Mouse (Mus musculus) embryonic facial prominence, embryonic 13.5 days (tissue): ENCODE data around the gene Bcl7c. TPM values are rescaled to one million over a fixed set of nuclear protein-coding genes. Genes with fewer than 3 reads are reported as not detected.
"Not testable (repeated sequence)": the region's sequence is repeated elsewhere in the genome, so short reads cannot be mapped to it uniquely, and the experiment has no call there.

Source experiments
- ATAC-seq: fragments of 200-750 bp; cut with Nextera tagmentation; 2 replicates; pipeline ENCODE4 v1.8.0; 2017; ENCODE audit warnings: low read depth; ENCODE audit not compliant: insufficient number of reproducible peaks, insufficient read depth, low FRiP score, low TSS enrichment
- H3K27ac ChIP-seq: fragments of 300-500 bp; sonication (generic); 2 replicates; pipeline ENCODE4 v1.5.1; 2015; ENCODE audit warnings: moderate library complexity, mild to moderate bottlenecking, inconsistent platforms
- H3K27me3 ChIP-seq: fragments of 300-500 bp; sonication (generic); 2 replicates; pipeline ENCODE4 v1.6.1; 2015; ENCODE audit warnings: mild to moderate bottlenecking, inconsistent platforms
- H3K36me3 ChIP-seq: fragments of 300-500 bp; sonication (generic); 2 replicates; pipeline ENCODE4 v1.6.1; 2015; ENCODE audit warnings: mild to moderate bottlenecking, inconsistent platforms
- H3K4me1 ChIP-seq: fragments of 300-500 bp; sonication (generic); 2 replicates; pipeline ENCODE4 v1.6.1; 2015; ENCODE audit warnings: inconsistent platforms
- H3K4me2 ChIP-seq: fragments of 300-500 bp; sonication (generic); 2 replicates; pipeline ENCODE4 v1.6.1; 2015; ENCODE audit warnings: moderate library complexity, mild to moderate bottlenecking, inconsistent platforms
- H3K4me3 ChIP-seq: fragments of 300-500 bp; sonication (generic); 2 replicates; pipeline ENCODE4 v1.5.1; 2015; ENCODE audit warnings: mild to moderate bottlenecking, inconsistent platforms
- H3K9ac ChIP-seq: fragments of 300-500 bp; sonication (generic); 2 replicates; pipeline ENCODE4 v1.6.1; 2015; ENCODE audit warnings: mild to moderate bottlenecking, inconsistent platforms
- H3K9me3 ChIP-seq: fragments of 300-500 bp; sonication (generic); 2 replicates; pipeline ENCODE4 v1.6.1; 2016; ENCODE audit warnings: inconsistent platforms
- WGBS: fragments of 180-500 bp; shearing (Covaris S2); methylation state at CpG from one replicate; pipeline ENCODE4 v1.1.7; 2015; ENCODE audit warnings: mixed read lengths; 5-methylcytosine and 5-hydroxymethylcytosine counted together
- polyA plus RNA-seq: library from polyadenylated mRNA; unstranded; fragments of >200 nt; fragmentation: Nextera tagmentation; extraction: Ambion mirVana; gene quantifications from 2 replicates; pipeline ENCODE4 v1.2.1, GENCODE M21; 2015

Gene Bcl7c
- polyA plus RNA-seq, 1 experiment from 2014 or later: 96.8 TPM

GRCm38 (mm10) chr7:127745652-127746493, 37.1 kb upstream of the Bcl7c start:
- under 1% methylated on average over 38 of the region's 39 CpGs for WGBS
- peak overlapping the region; percentile 92 for H3K27ac ChIP-seq
- H3K27me3 ChIP-seq: no peaks in the 10 kb centered on the region
- peaks cover 27% of the 10 kb centered on the region for H3K4me1 ChIP-seq
- peak overlapping the region; percentile 93 for H3K9ac ChIP-seq
- H3K36me3 ChIP-seq: peaks cover 32% of the 10 kb centered on the region
- H3K4me3 ChIP-seq: peak overlapping the region; percentile 88
- ATAC-seq: peak; percentile 84
- no peaks in the 10 kb centered on the region for H3K9me3 ChIP-seq
- peak overlapping the region; percentile 85 for H3K4me2 ChIP-seq

- no peaks in the 10 kb centered on the region for H3K9me3 ChIP-seq
- peaks cover 26% of the 10 kb centered on the region for H3K4me1 ChIP-seq
- peak overlapping the region; percentile 88 for H3K4me3 ChIP-seq
- peak overlapping the region; percentile 85 for H3K4me2 ChIP-seq
- peak overlapping the region; percentile 93 for H3K9ac ChIP-seq
- H3K36me3 ChIP-seq: peaks cover 25% of the 10 kb centered on the region
- H3K27ac ChIP-seq: peak overlapping the region; percentile 92
- H3K27me3 ChIP-seq: no peaks in the 10 kb centered on the region
- ATAC-seq: peak; percentile 82
- WGBS: under 1% methylated on average over 19 of the region's 19 CpGs
These were observed 36.5 kb upstream of the Bcl7c start for GRCm38 (mm10) chr7:127745251-127745651.

GRCm38 (mm10) chr7:127744366-127745045, 35.8 kb upstream of the Bcl7c start, which contains the start of gene Fbxl19:
Gene Fbxl19 (plus strand): TSS chr7:127744543.
- Histone ChIP-seq H3K4me3 (peak within 1 kb of the TSS; percentile 88), H3K27me3 (no peaks in the 10 kb centered on the region), H3K4me2 (peak within 1 kb of the TSS; percentile 85), H3K9me3 (no peaks in the 10 kb centered on the region), H3K9ac (peak within 1 kb of the TSS; percentile 93), H3K27ac (peak within 1 kb of the TSS; percentile 92), H3K36me3 (peaks cover 18% of the 10 kb centered on the region), H3K4me1 (peaks cover 23% of the 10 kb centered on the region)
- under 1% methylated on average over 26 of the region's 26 CpGs for WGBS
- no peak for ATAC-seq

GRCm38 (mm10) chr7:127732066-127732465, 23.3 kb upstream of the Bcl7c start, which contains the start of gene Ctf2:
Gene Ctf2 (minus strand): TSS chr7:127732166.
- not testable (repeated sequence) for H3K27me3 ChIP-seq, H3K9me3 ChIP-seq, H3K27ac ChIP-seq, ATAC-seq, H3K36me3 ChIP-seq, H3K9ac ChIP-seq, H3K4me3 ChIP-seq, H3K4me1 ChIP-seq, H3K4me2 ChIP-seq
- no CpG with 5 or more reads among the region's 5 CpGs for WGBS

- Histone ChIP-seq H3K4me2 (no peak overlapping the region), H3K4me1 (no peaks in the 10 kb centered on the region), H3K4me3 (no peak overlapping the region), H3K27me3 (no peaks in the 10 kb centered on the region), H3K9ac (no peak overlapping the region), H3K36me3 (no peaks in the 10 kb centered on the region), H3K27ac (no peak overlapping the region), H3K9me3 (no peaks in the 10 kb centered on the region)
- 74% methylated on average over 4 of the region's 4 CpGs for WGBS
- no peak for ATAC-seq
These were observed 21.4 kb upstream of the Bcl7c start for GRCm38 (mm10) chr7:127730170-127730569.

- H3K36me3 ChIP-seq: no peaks in the 10 kb centered on the region
- H3K4me2 ChIP-seq: no peak overlapping the region
- 82% methylated on average over 7 of the region's 7 CpGs for WGBS
- H3K27me3 ChIP-seq: no peaks in the 10 kb centered on the region
- no peak overlapping the region for H3K9ac ChIP-seq
- ATAC-seq: no peak
- no peak overlapping the region for H3K27ac ChIP-seq
- H3K4me1 ChIP-seq: no peaks in the 10 kb centered on the region
- no peak overlapping the region for H3K4me3 ChIP-seq
- no peaks in the 10 kb centered on the region for H3K9me3 ChIP-seq
These were observed 19.2 kb upstream of the Bcl7c start for GRCm38 (mm10) chr7:127727898-127728297.

- H3K27ac ChIP-seq: no peak overlapping the region
These were observed 17.2 kb upstream of the Bcl7c start for GRCm38 (mm10) chr7:127725924-127726323.

GRCm38 (mm10) chr7:127725490-127725889, 16.8 kb upstream of the Bcl7c start:
- H3K27ac ChIP-seq: no peak overlapping the region
- H3K36me3 ChIP-seq: no peaks in the 10 kb centered on the region
- no peaks in the 10 kb centered on the region for H3K4me1 ChIP-seq
- no peak overlapping the region for H3K4me3 ChIP-seq
- 38% methylated on average over 2 of the region's 2 CpGs for WGBS
- 0 out of 2 replicates have a peak overlapping the region, but pooled peaks have one; percentile 46 for H3K9ac ChIP-seq
- H3K27me3 ChIP-seq: no peaks in the 10 kb centered on the region
- no peak for ATAC-seq
- H3K4me2 ChIP-seq: no peak overlapping the region
- H3K9me3 ChIP-seq: no peaks in the 10 kb centered on the region

More at GRCm38 (mm10) chr7:127725924-127726323, 17.2 kb upstream of the Bcl7c start:
- Histone ChIP-seq H3K27me3 (no peaks in the 10 kb centered on the region), H3K9me3 (no peaks in the 10 kb centered on the region), H3K9ac (0 out of 2 replicates have a peak overlapping the region, but pooled peaks have one; percentile 46), H3K36me3 (no peaks in the 10 kb centered on the region), H3K4me2 (no peak overlapping the region), H3K4me1 (no peaks in the 10 kb centered on the region), H3K4me3 (no peak overlapping the region)
- no peak; the same call in 1 of the 2 replicates for ATAC-seq
- WGBS: 47% methylated on average over 6 of the region's 6 CpGs

- WGBS: 94% methylated on average over 6 of the region's 6 CpGs
- H3K27me3 ChIP-seq: no peaks in the 10 kb centered on the region
- ATAC-seq: no peak
- peaks cover 27% of the 10 kb centered on the region for H3K36me3 ChIP-seq
- H3K4me3 ChIP-seq: no peak overlapping the region
- no peak overlapping the region for H3K4me2 ChIP-seq
- no peak overlapping the region for H3K27ac ChIP-seq
- H3K9me3 ChIP-seq: no peaks in the 10 kb centered on the region
- H3K9ac ChIP-seq: no peak overlapping the region
- peaks cover 14% of the 10 kb centered on the region for H3K4me1 ChIP-seq
These were observed 10.5 kb upstream of the Bcl7c start for GRCm38 (mm10) chr7:127719258-127719657.

- Histone ChIP-seq H3K9me3 (no peaks in the 10 kb centered on the region), H3K27me3 (no peaks in the 10 kb centered on the region), H3K4me3 (no peak overlapping the region), H3K9ac (no peak overlapping the region), H3K27ac (no peak overlapping the region), H3K4me1 (peaks cover 22% of the 10 kb centered on the region), H3K4me2 (no peak overlapping the region), H3K36me3 (peaks cover 27% of the 10 kb centered on the region)
- WGBS: 88% methylated on average over 6 of the region's 6 CpGs
- ATAC-seq: no peak
These were observed 9.6 kb upstream of the Bcl7c start for GRCm38 (mm10) chr7:127718339-127718738.

- H3K27ac ChIP-seq: no peak overlapping the region
These were observed 8.3 kb upstream of the Bcl7c start for GRCm38 (mm10) chr7:127716992-127717391.

More at GRCm38 (mm10) chr7:127716992-127717391, 8.3 kb upstream of the Bcl7c start:
- Histone ChIP-seq H3K4me2 (peak overlapping the region; percentile 72), H3K4me1 (peaks cover 29% of the 10 kb centered on the region), H3K27me3 (no peaks in the 10 kb centered on the region), H3K4me3 (peak overlapping the region; percentile 38), H3K9me3 (no peaks in the 10 kb centered on the region), H3K36me3 (peaks cover 27% of the 10 kb centered on the region), H3K9ac (peak overlapping the region; percentile 74)
- no peak for ATAC-seq
- 2% methylated on average over 41 of the region's 41 CpGs for WGBS
